Mouse (Mus musculus) Patski (cell line): ENCODE data around the gene Malrd1. TPM values are rescaled to one million over a fixed set of nuclear protein-coding genes. Genes with fewer than 3 reads are reported as not detected.

Experiments
- ATAC-seq: fragments of 100-300 bp; one replicate; pipeline ENCODE4 v1.8.0; 2021
- CTCF ChIA-PET: fragments of 350-600 bp; sonication (Branson Sonifier 250); formaldehyde crosslinking; loops from one replicate; lab custom pipeline; 2022; ENCODE audit warnings: inconsistent platforms; lab: Charles Lee
- POLR2A ChIA-PET: fragments of 350-600 bp; sonication (Branson Sonifier 250); formaldehyde crosslinking; loops from one replicate; lab custom pipeline; 2022; ENCODE audit warnings: antibody characterized with exemption, inconsistent platforms; lab: Charles Lee
- DNase-seq: peaks from one replicate; pipeline ENCODE4 v3.0.0-alpha.2; 2011; ENCODE audit warnings: low read depth, low spot score
- H3K27me3 ChIP-seq: fragments of 371-371 bp; one replicate; pipeline ENCODE4 v1.5.1; 2021
- CTCF ChIP-seq: fragments of 100-300 bp; IDR thresholded peaks from one replicate; pipeline ENCODE4 v1.5.1; 2021
- in situ Hi-C: fragments of 300-500 bp; cut with MboI; formaldehyde crosslinking; loops from 3 replicates; pipeline ENCODE4 v1.11.1; 2018; ENCODE audit warnings: low pct_unique_long_range_greater_than_20kb, mixed read lengths
- polyA plus RNA-seq: library from polyadenylated mRNA; unstranded; gene quantifications from one replicate; pipeline ENCODE4 v1.2.3, GENCODE M21; 2021

Gene Malrd1
- polyA plus RNA-seq, result 43.6 TPM

DNA sequence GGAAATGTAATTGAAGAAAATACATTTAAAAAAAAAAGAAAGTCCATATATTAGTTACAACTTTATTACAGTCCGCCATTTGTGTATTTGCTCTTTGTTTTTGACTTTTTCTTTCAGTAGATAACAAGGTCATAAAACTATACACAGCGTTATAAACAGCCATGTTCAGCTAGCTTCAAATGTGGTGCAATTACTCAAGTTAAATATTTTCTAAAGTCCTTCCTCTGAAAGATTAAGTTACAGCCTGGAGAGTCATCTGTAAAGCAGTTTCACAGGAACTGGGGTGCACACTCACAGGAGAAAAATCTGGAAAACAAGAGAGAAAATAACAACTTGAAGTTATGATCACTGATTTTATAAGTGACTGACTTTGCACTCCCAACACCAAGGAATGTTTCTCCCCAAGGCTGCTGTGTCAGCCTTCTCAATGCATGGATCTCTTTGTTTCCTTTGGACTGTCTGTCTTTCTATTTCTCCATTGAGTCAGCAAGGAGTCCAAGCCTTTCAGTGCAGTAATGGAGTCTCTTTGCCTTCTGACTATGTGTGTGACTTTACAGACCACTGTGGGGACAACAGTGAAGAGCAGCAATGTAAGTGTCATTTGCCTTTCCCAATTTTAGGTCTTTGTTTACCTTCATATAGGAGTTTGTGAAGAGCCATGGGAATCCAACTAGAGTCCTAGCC is at the start of gene Malrd1:
Gene Malrd1 (plus strand): TSS at position 239 of the 684 bp plus-strand sequence.
- DNase-seq (peak; percentile 33), ATAC-seq (peak; percentile 89)

GRCm38 (mm10) chr2:15538643-15539042 is 12.4 kb downstream of the Malrd1 start:
- ChIA-PET CTCF (interaction anchor here (0.9 kb wide), 1 partner anchor 12 kb away, joined by 3 read pairs; no protein-coding TSS in a partner anchor), POLR2A (no interaction called here)
- ATAC-seq, result peak; percentile 99
- TF ChIP-seq CTCF, result no peak
- peak; percentile 54 for DNase-seq
- H3K27me3 ChIP-seq, result no peaks in the 10 kb centered on the region
- in situ Hi-C loops, result no loop called here

More for the DNA sequence above, at the start of gene Malrd1:
- no peaks in the 10 kb centered on the region for H3K27me3 ChIP-seq
- POLR2A ChIA-PET, result no interaction called here
- CTCF ChIA-PET, result interaction anchor here (0.7 to 1.1 kb wide), 2 partner anchors 12 to 18 kb away, joined by 3 read pairs; no protein-coding TSS in a partner anchor
- no peak for TF ChIP-seq CTCF
- in situ Hi-C loops, result no loop called here

GRCm38 (mm10) chr2:15613327-15613948 is 87.2 kb downstream of the Malrd1 start:
- ChIA-PET POLR2A (no interaction called here), CTCF (no interaction called here)
- no peak for DNase-seq
- in situ Hi-C loops, result no loop called here
- no peaks in the 10 kb centered on the region for H3K27me3 ChIP-seq
- no peak for ATAC-seq
- no peak for TF ChIP-seq CTCF

DNA sequence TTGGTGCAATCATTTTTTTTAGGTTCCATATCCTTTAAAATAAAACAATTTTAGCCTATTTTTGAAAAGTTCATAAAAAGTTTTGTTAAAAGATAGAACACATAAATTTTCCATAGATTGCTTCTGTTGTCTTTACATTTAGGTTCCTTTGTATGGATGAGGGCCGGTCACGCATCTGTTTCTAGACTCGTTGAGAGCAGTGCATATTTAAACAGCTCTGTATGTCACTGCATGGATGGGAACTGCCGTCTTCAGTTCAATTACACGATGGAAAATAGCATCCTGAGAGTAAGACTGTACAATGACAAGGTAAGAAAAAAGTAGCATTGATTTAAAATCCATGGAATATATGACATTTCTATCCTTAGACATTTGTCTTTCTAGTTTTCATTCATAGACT is 87.7 kb downstream of the Malrd1 start:
- in situ Hi-C loops, result no loop called here
- DNase-seq (no peak), ATAC-seq (no peak)
- TF ChIP-seq CTCF, result no peak
- no peaks in the 10 kb centered on the region for H3K27me3 ChIP-seq
- ChIA-PET POLR2A (no interaction called here), CTCF (no interaction called here)

DNA sequence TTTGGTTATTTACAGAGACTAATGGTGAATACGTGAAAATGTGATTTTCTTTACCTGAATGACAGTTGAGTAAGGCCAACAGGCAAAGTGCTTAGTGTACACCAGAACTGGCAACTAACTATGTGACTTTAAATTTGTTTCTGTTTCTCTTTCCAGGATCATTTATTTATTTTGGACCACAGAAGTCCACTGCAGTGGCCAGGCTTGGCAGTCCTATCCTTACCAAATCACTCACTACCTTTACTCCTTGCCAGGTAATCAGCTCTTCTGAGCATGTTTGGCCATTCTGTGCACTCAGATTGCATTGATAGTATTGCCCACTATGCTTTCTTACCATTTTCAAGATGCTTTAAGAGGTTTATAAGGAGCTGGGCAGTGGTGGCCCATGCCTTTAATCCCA is 109.5 kb downstream of the Malrd1 start:
- no peak for DNase-seq
- ChIA-PET CTCF (no interaction called here), POLR2A (no interaction called here)
- TF ChIP-seq CTCF, result no peak
- in situ Hi-C loops, result no loop called here
- no peak for ATAC-seq
- H3K27me3 ChIP-seq, result no peaks in the 10 kb centered on the region

DNA sequence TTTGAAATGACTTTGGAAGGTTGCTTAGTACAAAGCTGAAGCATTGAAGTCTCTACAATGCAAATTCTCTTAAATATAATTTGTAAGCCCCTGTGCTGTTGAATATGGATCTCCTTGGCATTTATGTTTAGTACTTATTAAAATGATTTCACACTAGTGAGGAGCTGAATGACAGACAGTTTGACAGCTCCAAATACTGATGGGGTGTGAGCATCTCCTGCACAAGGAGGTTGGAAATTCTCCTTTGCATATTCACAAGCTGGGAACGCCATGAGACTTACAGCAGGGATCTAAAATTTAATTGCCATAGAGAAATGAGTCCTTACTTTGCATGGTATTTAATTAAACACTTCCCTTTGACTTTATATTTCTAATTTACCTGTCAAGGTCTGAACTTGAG is 117.6 kb downstream of the Malrd1 start:
- ATAC-seq (no peak), DNase-seq (no peak)
- in situ Hi-C loops, result no loop called here
- no peak for TF ChIP-seq CTCF
- POLR2A ChIA-PET, result no interaction called here
- CTCF ChIA-PET, result interaction anchor here (1.4 kb wide), 1 partner anchor 14 kb away, joined by 3 read pairs; no protein-coding TSS in a partner anchor
- H3K27me3 ChIP-seq, result no peaks in the 10 kb centered on the region

- H3K27me3 ChIP-seq, result no peaks in the 10 kb centered on the region
- DNase-seq, result no peak
- TF ChIP-seq CTCF, result no peak
- POLR2A ChIA-PET, result no interaction called here
- no peak for ATAC-seq
- CTCF ChIA-PET, result no interaction called here
- in situ Hi-C loops, result no loop called here
Measured at GRCm38 (mm10) chr2:15656388-15656787, 130.1 kb downstream of the Malrd1 start.

GRCm38 (mm10) chr2:15702977-15703376 is 176.7 kb downstream of the Malrd1 start:
- ChIA-PET POLR2A (no interaction called here), CTCF (interaction anchor here (1.1 kb wide), 1 partner anchor 12 kb away, joined by 3 read pairs; no protein-coding TSS in a partner anchor)
- DNase-seq (no peak), ATAC-seq (no peak)
- no peaks in the 10 kb centered on the region for H3K27me3 ChIP-seq
- in situ Hi-C loops, result no loop called here
- TF ChIP-seq CTCF, result no peak

- DNase-seq, result no peak
- no peak for TF ChIP-seq CTCF
- ATAC-seq, result no peak
- H3K27me3 ChIP-seq, result no peaks in the 10 kb centered on the region
- ChIA-PET POLR2A (no interaction called here), CTCF (no interaction called here)
- in situ Hi-C loops, result no loop called here
Measured at GRCm38 (mm10) chr2:15740945-15741344, 214.7 kb downstream of the Malrd1 start.

DNA sequence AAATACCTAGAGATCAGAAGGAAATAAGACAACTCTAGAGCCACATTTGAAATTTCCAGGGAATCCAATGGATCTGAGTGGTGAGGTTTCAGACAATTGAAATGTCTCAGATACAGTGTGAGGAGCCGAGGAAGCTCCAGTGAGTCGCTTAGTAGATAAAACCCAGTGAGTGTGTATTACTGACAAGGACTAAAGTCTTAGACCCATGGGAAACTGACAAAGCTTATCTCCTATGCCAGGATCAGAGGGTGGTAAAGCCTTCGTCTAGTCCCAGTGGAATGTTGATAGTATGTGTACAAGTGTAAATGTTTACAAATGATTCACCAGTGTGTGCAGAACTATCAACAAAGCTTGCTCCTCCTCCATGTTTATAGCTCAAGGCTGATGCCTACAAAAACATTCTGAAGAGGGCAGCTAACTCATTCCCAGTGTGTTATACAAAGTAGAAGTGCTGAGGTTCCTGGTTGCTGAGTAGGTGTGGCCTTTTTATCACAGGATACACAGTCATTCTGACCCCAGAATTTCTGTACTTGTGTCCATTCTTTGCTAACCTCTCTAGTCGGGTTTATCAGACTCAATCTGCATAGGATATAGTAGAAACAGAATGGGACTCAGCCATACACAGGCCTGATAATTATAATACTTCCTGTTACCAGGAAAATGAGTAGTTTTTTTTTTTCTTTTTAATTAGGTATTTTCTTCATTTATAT is 218.9 kb downstream of the Malrd1 start:
- in situ Hi-C loops, result no loop called here
- ChIA-PET POLR2A (no interaction called here), CTCF (no interaction called here)
- no peak for ATAC-seq
- H3K27me3 ChIP-seq, result no peaks in the 10 kb centered on the region
- no peak for TF ChIP-seq CTCF
- no peak for DNase-seq

DNA sequence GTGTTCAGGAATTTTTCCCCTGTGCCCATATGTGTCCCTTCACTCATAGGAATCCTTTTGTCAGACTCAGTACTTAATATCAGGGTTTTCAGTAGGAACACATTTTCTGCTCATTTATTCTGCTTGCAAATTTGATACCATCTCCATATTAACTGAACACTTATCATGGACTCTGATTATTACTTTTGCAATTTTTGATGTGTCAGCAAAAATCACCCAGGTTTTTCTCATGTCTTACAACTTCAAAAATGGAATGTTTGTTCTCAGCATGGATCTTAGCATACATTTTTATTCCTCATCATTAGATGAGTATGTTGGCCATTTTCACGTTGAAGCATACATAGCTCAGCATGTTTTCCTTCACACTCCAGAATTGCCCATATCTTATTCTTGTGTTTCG is 258.5 kb downstream of the Malrd1 start:
- CTCF ChIA-PET, result no interaction called here
- POLR2A ChIA-PET, result no interaction called here
- in situ Hi-C loops, result no loop called here
- DNase-seq (no peak), ATAC-seq (no peak)
- no peaks in the 10 kb centered on the region for H3K27me3 ChIP-seq
- TF ChIP-seq CTCF, result no peak
